Mouse (Mus musculus) stomach, postnatal 0 days (tissue): Measurements from ENCODE around the gene Gm38431.

Source experiments
- CTCF ChIP-seq: IDR thresholded peaks from 2 replicates; pipeline ENCODE4 v1.5.1; 2016; ENCODE audit warnings: antibody characterized with exemption, low read depth, mild to moderate bottlenecking, moderate library complexity
- EP300 ChIP-seq: optimal IDR thresholded peaks from 2 replicates; pipeline ENCODE3; 2016; ENCODE audit warnings: antibody characterized with exemption

DNA sequence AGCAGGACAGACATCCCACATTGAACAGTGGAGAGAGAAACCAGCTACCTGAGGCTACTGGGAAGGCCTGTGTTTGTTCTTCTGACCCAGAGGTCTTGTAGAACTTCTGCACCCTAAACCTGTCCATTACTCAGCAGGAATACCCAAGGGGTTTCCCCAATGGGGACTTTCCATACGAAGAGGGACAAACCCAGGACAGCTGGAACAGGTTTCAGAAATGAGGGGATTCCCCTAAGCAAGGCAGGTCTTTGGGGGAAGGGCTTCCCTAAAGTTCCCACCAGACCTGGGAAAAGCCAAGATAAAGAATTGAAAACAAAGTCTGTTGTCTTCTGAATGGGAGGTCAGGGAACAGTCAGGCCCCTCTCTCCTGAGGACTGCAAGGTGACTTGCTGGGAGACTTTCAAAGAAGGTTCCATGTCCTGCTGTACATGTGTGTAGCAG lies 44.2 kb upstream of the Gm38431 start:
- TF ChIP-seq CTCF, result no peak
- no peak for TF ChIP-seq EP300
